Mouse (Mus musculus) hindbrain, embryonic 15.5 days (tissue): ENCODE results near the gene Xrcc6. TPM values are rescaled to one million over a fixed set of nuclear protein-coding genes. Genes with fewer than 3 reads are reported as not detected.
A peak's percentile ranks its signal among the peaks of the same experiment; 100 is the strongest.

Source experiments
- ATAC-seq: fragments of 200-750 bp; cut with Nextera tagmentation; 2 replicates; pipeline ENCODE4 v1.8.0; 2017; ENCODE audit warnings: low read depth, moderate number of reproducible peaks, moderate TSS enrichment; ENCODE audit not compliant: low FRiP score
- H3K27ac ChIP-seq: fragments of 300-500 bp; sonication (generic); replicated peaks from 2 replicates; pipeline ENCODE4 v1.5.1; 2015; ENCODE audit warnings: mild to moderate bottlenecking, inconsistent platforms
- H3K27me3 ChIP-seq: fragments of 300-500 bp; sonication (generic); 2 replicates; pipeline ENCODE4 v1.6.1; 2015; ENCODE audit warnings: control low read depth, inconsistent platforms
- H3K36me3 ChIP-seq: fragments of 300-500 bp; sonication (generic); 2 replicates; pipeline ENCODE4 v1.6.1; 2015; ENCODE audit warnings: control low read depth, inconsistent platforms
- H3K4me1 ChIP-seq: fragments of 300-500 bp; sonication (generic); replicated peaks from 2 replicates; pipeline ENCODE4 v1.6.1; 2015; ENCODE audit warnings: control low read depth, inconsistent platforms
- H3K4me2 ChIP-seq: fragments of 300-500 bp; sonication (generic); 2 replicates; pipeline ENCODE4 v1.6.1; 2015; ENCODE audit warnings: moderate library complexity, mild to moderate bottlenecking, inconsistent platforms
- H3K4me3 ChIP-seq: fragments of 300-500 bp; sonication (generic); 2 replicates; pipeline ENCODE4 v1.5.1; 2015; ENCODE audit warnings: mild to moderate bottlenecking, inconsistent platforms
- H3K9ac ChIP-seq: fragments of 300-500 bp; sonication (generic); 2 replicates; pipeline ENCODE4 v1.6.1; 2015; ENCODE audit warnings: inconsistent platforms
- H3K9me3 ChIP-seq: fragments of 300-500 bp; sonication (generic); 2 replicates; pipeline ENCODE4 v1.6.1; 2016; ENCODE audit warnings: control low read depth, inconsistent platforms
- WGBS: fragments of 180-500 bp; shearing (Covaris S2); methylation state at CpG from one replicate; pipeline ENCODE4 v1.1.7; 2015; 5-methylcytosine and 5-hydroxymethylcytosine counted together
- polyA plus RNA-seq: library from polyadenylated mRNA; unstranded; fragments of >200 nt; fragmentation: Nextera tagmentation; extraction: Ambion mirVana; gene quantifications from 2 replicates; pipeline ENCODE4 v1.2.1, GENCODE M21; 2015

Xrcc6 gene
- polyA plus RNA-seq, result 40.8 and 43.4 TPM in 2 replicates

- Histone ChIP-seq H3K4me2 (no peak within 1 kb of the TSS), H3K9ac (no peak within 1 kb of the TSS), H3K27ac (no peak within 1 kb of the TSS), H3K9me3 (no peaks in the 10 kb centered on the region), H3K4me1 (0 out of 2 replicates have a peak, but pooled peaks cover 9% of the 10 kb centered on the region), H3K4me3 (no peak within 1 kb of the TSS), H3K36me3 (peaks cover under 1% of the 10 kb centered on the region; the same call in 1 of the 2 replicates), H3K27me3 (no peaks in the 10 kb centered on the region)
- no peak for ATAC-seq
- 75% methylated on average over 3 of the region's 3 CpGs for WGBS
Measured at GRCm38 (mm10) chr15:81987646-81988045, at the start of gene Xrcc6. Gene Xrcc6 (plus strand): TSS chr15:81987835.

DNA sequence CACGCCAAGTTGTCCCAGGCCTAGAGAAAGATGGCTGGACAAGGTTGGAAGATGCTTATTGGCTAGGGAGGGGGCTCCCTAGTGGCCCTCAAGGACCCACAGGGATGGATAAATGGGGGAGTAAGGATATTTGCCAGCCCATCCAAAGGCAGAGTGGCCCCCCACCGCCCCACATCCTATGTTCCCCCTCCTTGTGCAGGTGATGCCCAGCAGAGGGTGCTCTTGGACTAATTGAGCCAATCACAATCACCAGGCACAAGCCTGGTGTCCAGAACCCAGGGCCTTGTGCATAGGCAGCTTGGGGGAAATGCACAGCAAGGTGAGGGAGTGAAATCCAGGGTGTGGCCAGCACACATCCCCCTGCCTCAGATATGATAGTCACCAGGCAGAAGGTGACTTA lies 49.4 kb upstream of the Xrcc6 start:
- WGBS, result 28% methylated on average over 2 of the region's 2 CpGs
- H3K36me3 ChIP-seq, result no peaks in the 10 kb centered on the region
- peaks cover 35% of the 10 kb centered on the region for H3K4me1 ChIP-seq
- peak overlapping the region; percentile 60 for H3K4me3 ChIP-seq
- peak overlapping the region; percentile 92 for H3K27ac ChIP-seq
- no peaks in the 10 kb centered on the region for H3K9me3 ChIP-seq
- peak overlapping the region; percentile 76 for H3K9ac ChIP-seq
- no peaks in the 10 kb centered on the region for H3K27me3 ChIP-seq
- H3K4me2 ChIP-seq, result peak overlapping the region; percentile 72
- peak; percentile 20; the same call in 1 of the 2 replicates for ATAC-seq

- 0 out of 2 replicates have a peak overlapping the region, but pooled peaks have one; percentile 60 for H3K4me3 ChIP-seq
- H3K4me1 ChIP-seq, result peaks cover 37% of the 10 kb centered on the region
- H3K9ac ChIP-seq, result no peak overlapping the region
- no peaks in the 10 kb centered on the region for H3K27me3 ChIP-seq
- H3K36me3 ChIP-seq, result no peaks in the 10 kb centered on the region
- 92% methylated on average over 10 of the region's 10 CpGs for WGBS
- H3K9me3 ChIP-seq, result no peaks in the 10 kb centered on the region
- peak overlapping the region; percentile 72 for H3K4me2 ChIP-seq
- ATAC-seq, result no peak
- no peak overlapping the region for H3K27ac ChIP-seq
Measured at GRCm38 (mm10) chr15:81939157-81939715, 48.4 kb upstream of the Xrcc6 start.

DNA sequence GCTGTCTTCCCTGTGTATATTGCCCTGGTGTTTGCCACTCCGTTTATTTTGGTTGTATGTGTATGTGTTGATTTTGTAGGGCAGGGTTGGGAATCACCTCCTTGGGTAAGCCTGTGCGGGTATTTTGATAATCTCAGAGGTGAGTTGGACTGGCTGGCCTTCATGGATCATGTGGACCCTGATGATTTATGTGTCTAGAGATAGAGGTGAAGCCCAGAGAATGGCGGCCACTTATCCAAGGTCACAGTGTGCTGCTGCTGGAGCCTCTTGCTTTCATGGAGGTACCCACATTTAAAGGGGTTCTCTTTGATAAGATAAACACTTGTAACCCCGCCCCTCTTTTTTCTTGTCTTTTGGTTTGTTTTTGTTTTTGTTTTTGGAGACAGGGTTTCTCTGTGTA lies 47.9 kb upstream of the Xrcc6 start:
- Histone ChIP-seq H3K9me3 (no peaks in the 10 kb centered on the region), H3K27ac (no peak overlapping the region), H3K36me3 (no peaks in the 10 kb centered on the region), H3K4me3 (no peak overlapping the region), H3K9ac (no peak overlapping the region), H3K4me1 (peaks cover 37% of the 10 kb centered on the region), H3K27me3 (no peaks in the 10 kb centered on the region), H3K4me2 (no peak overlapping the region)
- ATAC-seq, result no peak
- 91% methylated on average over 4 of the region's 4 CpGs for WGBS

DNA sequence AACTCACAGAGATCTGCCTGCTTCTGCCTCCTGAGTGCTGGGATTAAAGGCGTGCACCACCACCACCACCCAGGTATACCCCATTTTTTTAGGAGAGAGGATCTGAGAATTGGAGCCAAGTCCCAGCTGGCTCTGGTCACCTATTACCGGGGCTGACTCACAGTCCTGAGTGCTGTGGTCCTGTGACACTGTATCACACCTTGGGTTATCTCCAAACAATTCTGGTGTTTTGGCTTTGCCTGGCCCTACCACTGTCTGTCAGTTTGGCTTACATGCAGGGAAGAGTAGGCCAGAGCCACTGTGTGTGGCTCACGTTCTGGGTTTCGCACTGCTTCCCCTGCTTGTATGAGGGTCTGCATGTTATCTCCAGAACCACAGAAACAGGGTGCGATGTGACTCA lies 47.4 kb upstream of the Xrcc6 start:
- H3K4me2 ChIP-seq, result no peak overlapping the region
- H3K27ac ChIP-seq, result no peak overlapping the region
- no peak overlapping the region for H3K4me3 ChIP-seq
- no peaks in the 10 kb centered on the region for H3K36me3 ChIP-seq
- ATAC-seq, result no peak
- peaks cover 37% of the 10 kb centered on the region for H3K4me1 ChIP-seq
- no peak overlapping the region for H3K9ac ChIP-seq
- H3K27me3 ChIP-seq, result no peaks in the 10 kb centered on the region
- H3K9me3 ChIP-seq, result no peaks in the 10 kb centered on the region
- 93% methylated on average over 5 of the region's 5 CpGs for WGBS

DNA sequence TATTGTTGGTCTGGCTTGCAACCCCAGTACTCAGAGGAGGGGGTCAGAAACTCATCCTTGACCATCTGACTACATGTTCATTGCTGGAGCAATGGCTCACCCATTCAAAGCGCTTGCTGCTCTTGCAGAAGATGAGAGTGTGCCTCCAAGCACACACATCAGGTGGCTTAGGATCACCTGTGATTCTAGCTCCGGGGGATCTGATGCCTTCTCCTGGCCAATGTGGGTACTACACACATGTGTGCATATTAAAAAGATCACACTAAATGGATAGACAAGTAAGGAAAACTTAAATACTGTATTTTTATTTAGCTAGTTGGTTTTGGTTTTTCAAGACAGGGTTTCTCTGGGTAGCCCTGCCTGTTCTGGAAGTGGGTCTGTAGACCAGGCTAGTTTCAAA lies 46.6 kb upstream of the Xrcc6 start:
- no peak overlapping the region for H3K27ac ChIP-seq
- H3K9ac ChIP-seq, result no peak overlapping the region
- no peak overlapping the region for H3K4me2 ChIP-seq

GRCm38 (mm10) chr15:81943176-81943749 lies 44.4 kb upstream of the Xrcc6 start:
- Histone ChIP-seq H3K4me2 (no peak overlapping the region), H3K27me3 (no peaks in the 10 kb centered on the region), H3K9me3 (no peaks in the 10 kb centered on the region), H3K4me3 (no peak overlapping the region), H3K4me1 (peaks cover 19% of the 10 kb centered on the region), H3K9ac (no peak overlapping the region), H3K27ac (no peak overlapping the region), H3K36me3 (peaks cover 18% of the 10 kb centered on the region)
- WGBS, result 11% methylated on average over 9 of the region's 9 CpGs
- no peak for ATAC-seq

More for the DNA sequence above, 46.6 kb upstream of the Xrcc6 start:
- Histone ChIP-seq H3K27me3 (no peaks in the 10 kb centered on the region), H3K4me1 (peaks cover 34% of the 10 kb centered on the region), H3K4me3 (no peak overlapping the region), H3K9me3 (no peaks in the 10 kb centered on the region), H3K36me3 (no peaks in the 10 kb centered on the region)
- WGBS, result 96% methylated on average over 2 of the region's 2 CpGs
- ATAC-seq, result no peak

- Histone ChIP-seq H3K36me3 (peaks cover 55% of the 10 kb centered on the region), H3K9me3 (no peaks in the 10 kb centered on the region), H3K9ac (no peak overlapping the region), H3K4me1 (no peaks in the 10 kb centered on the region), H3K4me3 (no peak overlapping the region), H3K27ac (no peak overlapping the region), H3K27me3 (no peaks in the 10 kb centered on the region), H3K4me2 (no peak overlapping the region)
- WGBS, result 84% methylated on average over 10 of the region's 10 CpGs
- ATAC-seq, result no peak
Measured at GRCm38 (mm10) chr15:81949076-81949475, 38.6 kb upstream of the Xrcc6 start.

GRCm38 (mm10) chr15:81949476-81950131 lies 38.0 kb upstream of the Xrcc6 start:
- H3K27me3 ChIP-seq, result no peaks in the 10 kb centered on the region
- no peak overlapping the region for H3K27ac ChIP-seq
- no peaks in the 10 kb centered on the region for H3K9me3 ChIP-seq
- 78% methylated on average over 11 of the region's 11 CpGs for WGBS
- no peak for ATAC-seq
- no peak overlapping the region for H3K9ac ChIP-seq
- H3K4me3 ChIP-seq, result no peak overlapping the region
- H3K4me1 ChIP-seq, result no peaks in the 10 kb centered on the region
- H3K4me2 ChIP-seq, result no peak overlapping the region
- peaks cover 59% of the 10 kb centered on the region for H3K36me3 ChIP-seq

DNA sequence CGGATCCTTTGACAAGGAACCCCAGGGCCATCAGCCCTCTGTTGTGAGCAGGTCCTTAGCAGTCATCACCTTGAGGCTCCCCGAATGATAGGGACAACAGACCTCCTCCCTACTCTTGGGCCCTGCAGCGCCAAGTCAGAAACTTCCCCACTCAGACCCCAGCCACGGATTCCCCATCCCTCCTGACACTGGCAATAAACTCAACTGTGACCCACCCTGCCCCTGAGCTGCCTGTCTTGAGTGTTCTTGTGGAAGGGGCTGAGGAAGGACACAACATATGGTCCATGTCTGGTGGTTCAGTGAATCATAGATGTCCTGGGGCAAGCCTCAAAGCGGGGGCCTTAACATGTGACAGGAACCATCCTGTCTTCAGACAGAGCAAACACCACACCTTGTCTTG lies 36.9 kb upstream of the Xrcc6 start:
- Histone ChIP-seq H3K4me2 (no peak overlapping the region), H3K27me3 (no peaks in the 10 kb centered on the region), H3K9me3 (no peaks in the 10 kb centered on the region), H3K36me3 (peaks cover 70% of the 10 kb centered on the region), H3K4me3 (no peak overlapping the region), H3K9ac (no peak overlapping the region), H3K4me1 (no peaks in the 10 kb centered on the region), H3K27ac (no peak overlapping the region)
- WGBS, result 90% methylated on average over 5 of the region's 5 CpGs
- no peak for ATAC-seq

GRCm38 (mm10) chr15:81951159-81951558 lies 36.5 kb upstream of the Xrcc6 start:
- no peak for ATAC-seq
- no peak overlapping the region for H3K4me2 ChIP-seq
- peaks cover 70% of the 10 kb centered on the region for H3K36me3 ChIP-seq

DNA sequence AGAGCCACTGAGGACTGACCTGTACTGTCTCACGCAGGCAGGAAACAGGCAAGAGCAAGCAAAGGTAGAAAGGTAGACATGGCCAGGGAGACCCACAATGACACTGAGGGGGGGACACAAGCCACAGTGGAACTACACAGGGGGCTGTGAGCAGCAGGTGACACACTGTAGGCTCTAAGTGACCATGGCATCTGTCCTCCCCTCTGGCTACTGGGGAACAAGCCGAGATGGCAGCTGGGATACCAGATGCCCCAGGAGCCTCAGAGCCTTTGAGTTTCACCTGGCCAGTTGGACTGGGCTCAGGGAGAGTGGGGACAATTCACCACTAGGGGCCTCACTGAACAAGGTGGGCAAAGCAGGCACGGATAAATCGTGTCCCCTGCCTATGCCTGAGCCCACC lies 35.3 kb upstream of the Xrcc6 start:
- 73% methylated on average over 4 of the region's 4 CpGs for WGBS
- Histone ChIP-seq H3K36me3 (peaks cover 61% of the 10 kb centered on the region), H3K9ac (no peak overlapping the region), H3K27ac (no peak overlapping the region), H3K9me3 (no peaks in the 10 kb centered on the region), H3K4me2 (no peak overlapping the region), H3K4me1 (no peaks in the 10 kb centered on the region; the same call in 1 of the 2 replicates), H3K4me3 (no peak overlapping the region), H3K27me3 (no peaks in the 10 kb centered on the region)
- ATAC-seq, result no peak

More at GRCm38 (mm10) chr15:81951159-81951558, 36.5 kb upstream of the Xrcc6 start:
- WGBS, result 89% methylated on average over 9 of the region's 9 CpGs
- Histone ChIP-seq H3K27me3 (no peaks in the 10 kb centered on the region), H3K9me3 (no peaks in the 10 kb centered on the region), H3K9ac (no peak overlapping the region), H3K4me1 (no peaks in the 10 kb centered on the region), H3K4me3 (no peak overlapping the region), H3K27ac (no peak overlapping the region)
